Mouse (Mus musculus) urinary bladder, adult 18-20 months (tissue): ENCODE data around the gene Pim3.
A peak's percentile ranks its signal among the peaks of the same experiment; 100 is the strongest.

ENCODE experiments used
- DNase-seq, 2 experiments: peaks; one replicate each; pipeline ENCODE4 v3.0.0; 2022; ENCODE audit warnings: low spot score in 2 of 2, mixed read lengths in 2 of 2

Gene Pim3

GRCm38 (mm10) chr15:88881253-88882044 lies 19.5 kb downstream of the Pim3 start:
- DNase-seq, result no peak

DNA sequence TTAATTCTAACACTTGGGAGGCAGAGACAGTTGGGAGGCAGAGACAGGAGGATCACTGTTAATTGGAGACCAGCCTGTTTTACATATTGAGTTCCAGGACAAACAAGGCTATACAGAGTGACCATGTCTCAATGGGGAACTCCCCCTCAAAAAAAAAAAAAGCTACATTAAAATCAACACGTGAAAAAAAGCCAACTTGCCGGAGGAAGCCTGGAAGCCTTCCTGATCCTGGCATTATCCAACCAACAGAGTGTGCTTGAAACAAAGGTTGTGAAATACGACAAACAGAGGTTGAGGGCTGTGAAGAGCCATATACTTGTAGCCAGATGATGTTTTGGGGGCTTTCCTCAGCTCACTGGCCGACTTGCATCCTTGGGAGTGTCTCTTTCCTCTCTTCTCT lies 20.9 kb downstream of the Pim3 start:
- no peak for DNase-seq

DNA sequence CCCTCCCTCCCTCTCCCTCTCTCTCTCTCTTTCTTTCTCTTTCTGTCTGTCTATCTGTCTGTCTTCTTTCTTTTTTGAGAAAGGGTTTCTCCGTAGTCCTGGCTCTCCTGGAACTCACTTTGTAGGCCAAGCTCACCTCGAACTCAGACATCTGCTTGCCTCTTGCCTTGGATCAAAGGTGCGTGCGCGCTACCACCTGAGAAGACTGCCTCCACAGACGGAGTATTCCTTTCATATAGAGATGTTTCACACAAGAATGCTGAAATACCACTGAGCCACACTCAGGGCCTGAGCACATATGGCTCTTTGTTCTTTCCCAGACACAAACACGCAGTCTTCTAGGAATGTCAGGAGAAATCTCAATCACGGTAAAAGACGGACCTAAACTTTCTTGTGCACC lies 21.4 kb downstream of the Pim3 start:
- no peak for DNase-seq

GRCm38 (mm10) chr15:88885376-88885775 lies 23.4 kb downstream of the Pim3 start:
- DNase-seq, result no peak

- DNase-seq, result no peak
Observed at GRCm38 (mm10) chr15:88889032-88889431, 27.0 kb downstream of the Pim3 start.

DNA sequence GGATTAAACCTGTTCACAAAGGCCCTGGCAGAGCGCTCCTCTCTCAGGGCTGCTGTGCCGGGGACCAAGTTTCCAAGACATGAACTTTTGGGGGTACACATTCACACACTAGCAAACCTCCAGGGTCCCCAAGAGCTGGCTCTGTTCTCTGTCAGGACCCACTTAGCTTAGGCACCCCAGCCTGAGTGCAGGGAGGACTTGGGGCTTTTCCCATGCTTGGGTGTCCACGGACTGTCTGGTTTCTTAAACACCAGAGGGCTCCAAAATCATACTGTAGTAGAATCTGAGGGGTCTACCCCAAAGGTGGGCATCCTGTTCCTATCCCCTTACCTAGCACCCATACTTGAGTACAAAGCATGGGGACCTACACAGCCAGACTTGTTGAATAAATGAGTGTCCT lies 28.0 kb downstream of the Pim3 start:
- DNase-seq, result no peak

GRCm38 (mm10) chr15:88890751-88891675 lies 29.0 kb downstream of the Pim3 start:
- DNase-seq, result peak; percentile 71 to 79

- DNase-seq, result no peak
Observed at GRCm38 (mm10) chr15:88891676-88892040, 29.7 kb downstream of the Pim3 start.

DNA sequence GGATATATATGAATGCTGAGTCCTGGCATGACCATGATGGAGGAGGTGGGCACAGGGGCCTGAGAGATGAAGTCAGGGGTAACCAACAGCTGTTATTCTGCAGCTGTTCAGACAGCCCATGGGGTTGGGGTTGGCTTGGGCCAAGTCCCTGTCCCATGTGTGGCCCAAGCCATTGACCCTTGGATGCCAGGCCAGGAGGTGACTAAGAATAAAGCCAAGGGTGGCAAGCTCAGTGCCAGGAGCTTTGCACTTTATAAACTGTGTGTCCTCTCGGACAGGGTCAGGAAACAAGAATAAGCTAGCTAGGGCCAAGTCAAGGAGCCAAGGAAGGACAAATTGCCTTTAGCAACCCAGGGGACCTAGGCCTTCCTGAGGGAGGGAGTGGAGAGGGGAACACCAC lies 30.3 kb downstream of the Pim3 start:
- no peak for DNase-seq

DNA sequence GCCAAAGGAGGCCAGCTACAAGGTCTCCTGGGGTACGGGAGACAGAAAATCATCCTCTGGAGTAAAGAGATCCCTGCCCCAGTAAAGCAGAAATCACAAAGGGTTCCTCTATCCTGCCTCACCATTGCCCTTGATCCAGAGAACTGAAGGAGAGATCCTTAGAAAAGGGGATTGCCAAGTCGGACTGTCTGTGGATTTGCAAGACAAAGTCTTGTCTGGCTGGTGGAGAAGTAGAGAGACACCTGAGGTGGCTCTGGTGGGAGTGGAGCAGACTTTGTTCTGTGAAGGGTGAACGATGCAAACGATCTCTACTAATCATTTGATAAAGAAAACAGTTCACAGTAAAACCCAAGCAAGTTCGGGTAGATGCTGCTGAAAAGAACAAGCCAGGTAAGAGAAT lies 30.9 kb downstream of the Pim3 start:
- no peak for DNase-seq

- no peak for DNase-seq
Observed at GRCm38 (mm10) chr15:88895119-88895518, 33.1 kb downstream of the Pim3 start.

DNA sequence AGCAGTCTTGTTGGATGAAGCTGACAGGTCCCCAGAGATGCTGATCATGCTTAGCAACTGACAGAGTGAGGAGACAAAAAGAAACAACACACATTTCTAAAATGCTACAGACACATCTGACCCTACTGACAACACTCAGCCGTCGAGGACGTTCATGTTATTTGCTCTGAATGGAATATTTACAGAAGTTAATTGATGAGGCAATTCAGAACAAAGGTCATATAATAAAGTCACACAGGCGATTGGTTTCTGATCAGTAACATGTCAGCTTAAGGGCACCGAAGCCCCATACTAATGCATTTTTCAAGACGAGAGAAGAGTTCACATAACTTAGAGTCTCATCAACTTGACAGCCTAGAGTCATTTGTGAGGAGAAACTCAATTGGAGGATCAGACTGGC lies 33.9 kb downstream of the Pim3 start:
- DNase-seq, result no peak

DNA sequence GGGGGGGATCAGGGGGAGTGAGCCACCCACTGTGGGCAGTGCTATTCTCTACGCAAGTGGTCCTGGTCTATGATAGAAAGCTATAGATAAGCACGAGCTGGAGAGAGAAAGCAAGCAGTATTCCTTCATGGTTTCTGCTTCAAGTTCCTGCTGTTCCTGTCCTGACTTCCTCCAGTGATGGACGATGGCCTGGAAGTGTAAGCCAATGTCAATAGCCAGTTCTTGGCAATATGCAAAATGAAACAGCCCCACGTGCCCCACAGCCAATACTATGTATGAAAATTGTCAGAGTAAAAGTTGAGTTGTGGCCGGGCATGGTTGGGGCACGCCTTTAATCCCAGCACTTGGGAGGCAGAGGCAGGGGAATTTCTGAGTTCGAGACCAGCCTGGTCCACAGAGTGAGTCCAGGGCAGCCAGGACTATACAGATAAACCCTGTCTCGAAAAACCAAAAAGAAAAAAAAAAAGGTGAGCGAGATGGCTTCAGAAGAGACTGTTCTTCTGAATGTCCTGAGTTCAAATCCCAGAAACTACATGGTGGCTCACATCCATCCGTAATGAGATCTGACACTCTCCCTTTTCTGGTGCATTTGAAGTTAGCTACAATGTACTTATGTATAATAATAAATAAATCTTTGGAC lies 34.5 kb downstream of the Pim3 start:
- DNase-seq, result no peak

DNA sequence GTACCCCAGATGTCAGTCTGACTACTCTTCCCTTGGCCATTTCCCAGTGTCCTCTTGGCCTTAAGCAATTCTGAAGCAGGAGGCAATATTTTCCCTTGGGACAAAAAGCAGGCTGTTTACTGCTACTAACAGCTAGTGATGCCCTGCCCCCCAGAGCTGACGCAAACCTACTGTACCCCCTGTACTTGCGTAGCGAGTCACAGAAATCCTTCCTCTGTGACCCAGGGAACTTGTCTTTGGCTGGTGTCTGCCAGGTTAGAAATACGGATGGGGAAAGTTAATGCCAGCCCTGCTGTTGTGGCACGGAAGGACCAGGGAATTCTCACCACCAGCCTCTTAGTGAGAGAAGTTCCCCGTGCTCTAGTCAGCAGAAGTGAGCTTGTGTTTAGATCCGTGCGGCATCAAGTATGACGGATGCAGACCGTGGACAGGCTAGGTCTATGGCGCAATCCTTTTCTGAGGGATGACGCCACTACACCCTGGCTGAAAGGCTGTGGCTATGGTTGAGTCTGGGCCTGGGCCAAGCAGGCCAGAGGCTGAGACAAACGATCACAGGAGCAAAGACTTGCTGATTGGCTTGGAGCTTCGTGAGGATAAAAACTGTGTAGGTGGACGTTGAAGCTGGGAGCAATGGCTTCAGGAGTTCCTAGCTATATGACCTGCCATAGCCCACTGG lies 40.4 kb downstream of the Pim3 start:
- DNase-seq, result no peak

DNA sequence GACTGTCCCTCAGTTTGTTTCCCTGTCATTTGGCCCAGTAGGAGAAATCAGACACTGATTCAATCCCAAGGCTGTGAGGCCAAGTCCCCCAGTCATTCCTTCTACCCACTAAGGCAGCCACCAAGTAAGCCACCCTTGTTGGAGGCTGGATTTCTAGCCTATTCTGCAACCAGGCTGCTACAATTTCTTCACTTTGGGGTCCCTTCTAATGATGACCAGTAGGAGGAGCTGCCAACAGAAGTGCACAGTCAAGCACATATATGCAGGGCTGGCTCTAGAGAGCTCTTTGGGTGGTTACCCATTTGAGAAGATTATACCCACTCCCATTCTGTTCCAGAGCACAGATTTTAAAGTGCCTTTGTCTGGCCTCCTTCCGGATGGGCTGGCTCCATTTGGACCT lies 41.1 kb downstream of the Pim3 start:
- DNase-seq, result no peak

- no peak for DNase-seq
Observed at GRCm38 (mm10) chr15:88904056-88904811, 42.2 kb downstream of the Pim3 start.

DNA sequence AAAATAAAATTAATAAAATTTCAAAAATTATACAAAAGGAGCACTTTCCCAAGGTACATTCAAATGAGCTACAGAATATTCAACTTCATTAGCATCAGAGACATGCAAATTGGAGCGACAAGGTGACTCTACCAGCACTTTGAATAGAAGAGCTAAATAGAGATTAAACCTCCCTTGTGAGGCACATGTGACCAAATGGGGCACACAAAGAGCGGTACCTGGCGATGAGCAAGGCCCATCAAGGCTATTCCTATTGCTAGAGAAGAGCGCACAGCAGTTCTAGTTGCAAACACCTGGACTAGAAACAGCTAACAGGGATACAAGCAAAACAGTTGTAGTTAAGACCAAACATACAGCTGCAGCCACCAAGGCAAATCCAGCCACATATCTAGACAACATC lies 44.4 kb downstream of the Pim3 start:
- no peak for DNase-seq

GRCm38 (mm10) chr15:88915046-88915445 lies 53.1 kb downstream of the Pim3 start:
- no peak for DNase-seq
